ENCODE assay signal across 8 mouse cellular contexts in genomic region chr8:124950069-124950456, GRCm38 (mm10). TPM values are rescaled to one million over a fixed set of nuclear protein-coding genes. Genes with fewer than 3 reads are reported as not detected.
A peak's percentile ranks its signal among the peaks of the same experiment; 100 is the strongest.
DNase-seq lines count a peak whose midpoint lies in the region; ATAC-seq and TF ChIP-seq lines count a peak whose summit lies in the region.

No protein-coding gene starts in this region.

- TF ChIP-seq RAD21 in CH12.LX (IDR thresholded peaks at IDR 0.05; ENCODE audit: low read depth, low read length): no peak

- peak; percentile 8 for DNase-seq in gastrocnemius, postnatal 25 days
- DNase-seq in gastrocnemius, postnatal 10 days: no peak
- no peak for DNase-seq in CH12.LX (ENCODE audit: extremely low read depth)
- DNase-seq in liver, postnatal 0 days: no peak
- peak; percentile 20 to 22 for DNase-seq in thymus, postnatal 36 days
- DNase-seq in retina, embryonic 14.5 days (ENCODE audit: low spot score): no peak
- no peak for DNase-seq in spleen, postnatal 14 days (ENCODE audit: low spot score in 2 of 2)

- H3K27me3 ChIP-seq in CH12.LX (replicated peaks): no peaks in the 10 kb centered on the region
- H3K27me3 ChIP-seq in forebrain, embryonic 13.5 days: no peaks in the 10 kb centered on the region
- H3K27me3 ChIP-seq in liver, postnatal 0 days (ENCODE audit: insufficient read depth, low read length): no peaks in the 10 kb centered on the region

- dilution Hi-C loops in CH12.LX (cut with MboI; ENCODE audit: extremely low pct_ligation_motif_present, extremely low pct_unique_long_range_greater_than_20kb, low sequenced_read_pairs): no loop called here

- in situ Hi-C loops in CH12.LX (cut with MboI; ENCODE audit: low pct_ligation_motif_present, low pct_unique_long_range_greater_than_20kb, low sequenced_read_pairs): no loop called here

- peaks cover 9% of the 10 kb centered on the region; the same call in 1 of the 2 replicates for H3K79me2 ChIP-seq in CH12.LX (replicated peaks; ENCODE audit: control insufficient read depth, extremely low read depth, insufficient read depth, poor library complexity, severe bottlenecking)

- H3K9me3 ChIP-seq in CH12.LX (replicated peaks; ENCODE audit: low read length): no peaks in the 10 kb centered on the region
- no peaks in the 10 kb centered on the region for H3K9me3 ChIP-seq in forebrain, embryonic 13.5 days (replicated peaks)
- no peaks in the 10 kb centered on the region for H3K9me3 ChIP-seq in liver, postnatal 0 days (ENCODE audit: low read length)

- H3K4me1 ChIP-seq in CH12.LX (ENCODE audit: control insufficient read depth in 1 of 2, insufficient read depth in 2 of 2): peaks cover 7 to 24% of the 10 kb centered on the region in 2 experiments
- peaks cover 38% of the 10 kb centered on the region for H3K4me1 ChIP-seq in forebrain, embryonic 13.5 days
- peaks cover 30% of the 10 kb centered on the region for H3K4me1 ChIP-seq in liver, postnatal 0 days (ENCODE audit: insufficient read depth)

- TF ChIP-seq POLR2A in CH12.LX (IDR thresholded peaks at IDR 0.05; ENCODE audit: low read depth, low read length): no peak

- H3K36me3 ChIP-seq in CH12.LX (replicated peaks in 1 of 2; ENCODE audit: control insufficient read depth in 1 of 2, insufficient read depth in 1 of 2, low read length in 1 of 2): peaks cover 0 to 14% of the 10 kb centered on the region in 2 experiments
- H3K36me3 ChIP-seq in forebrain, embryonic 13.5 days (ENCODE audit: poor library complexity, severe bottlenecking): no peaks in the 10 kb centered on the region
- no peaks in the 10 kb centered on the region for H3K36me3 ChIP-seq in liver, postnatal 0 days (replicated peaks; ENCODE audit: insufficient read depth, low read length)

- WGBS in forebrain, embryonic 13.5 days: 32% methylated on average over 10 of the region's 10 CpGs
- whole genome bisulfite sequencing in liver, postnatal 0 days (ENCODE audit: insufficient replicate concordance): 24% methylated on average over 10 of the region's 10 CpGs

- H3K9ac ChIP-seq in CH12.LX (ENCODE audit: insufficient read depth, low read depth): peak overlapping the region; percentile 98
- H3K9ac ChIP-seq in forebrain, embryonic 13.5 days: peak overlapping the region; percentile 99
- H3K9ac ChIP-seq in liver, postnatal 0 days (replicated peaks): peak overlapping the region; percentile 80

- H3K4me3 ChIP-seq in CH12.LX (replicated peaks in 1 of 3; ENCODE audit: low read depth in 2 of 3, low read length in 2 of 3, poor library complexity in 1 of 3): peak overlapping the region; percentile 61 to 91 (median 73)
- H3K4me3 ChIP-seq in forebrain, embryonic 13.5 days: peak overlapping the region; percentile 96
- H3K4me3 ChIP-seq in liver, postnatal 0 days (ENCODE audit: low read depth, low read length): peak overlapping the region; percentile 77

- TF ChIP-seq CTCF in CH12.LX (conservative IDR thresholded peaks at IDR 0.05 in 1 of 2, IDR thresholded peaks at IDR 0.05 in 1 of 2; ENCODE audit: low read depth in 2 of 2, low read length in 2 of 2): no peak
- TF ChIP-seq CTCF in liver, postnatal 0 days (IDR thresholded peaks at IDR 0.05; ENCODE audit: low read depth): no peak

- no peak for TF ChIP-seq EP300 in CH12.LX (IDR thresholded peaks at IDR 0.05; ENCODE audit: low read length)
- TF ChIP-seq EP300 in liver, postnatal 0 days (IDR thresholded peaks at IDR 0.05; ENCODE audit: low read depth): no peak

- 0 out of 2 replicates have a peak, but pooled peaks have one; percentile 14 for ATAC-seq in forebrain, embryonic 13.5 days
- no peak for ATAC-seq in liver, postnatal 0 days

- no peak overlapping the region for H3K27ac ChIP-seq in CH12.LX (ENCODE audit: insufficient read depth, low read depth)
- H3K27ac ChIP-seq in forebrain, embryonic 13.5 days: peak overlapping the region; percentile 97
- H3K27ac ChIP-seq in liver, postnatal 0 days (ENCODE audit: low read depth): peak overlapping the region; percentile 93

- H3K4me2 ChIP-seq in CH12.LX (ENCODE audit: insufficient read depth, low read depth, poor library complexity, severe bottlenecking): peak overlapping the region; percentile 47
- peak overlapping the region; percentile 88 for H3K4me2 ChIP-seq in forebrain, embryonic 13.5 days
- peak overlapping the region; percentile 95 for H3K4me2 ChIP-seq in liver, postnatal 0 days (ENCODE audit: low read depth, low read length)

TF ChIP-seq in CH12.LX, 34 proteins besides CTCF, POLR2A, EP300 and RAD21:
- TF ChIP-seq MAX (IDR thresholded peaks at IDR 0.05; ENCODE audit: low read length): no peak
- TF ChIP-seq CHD2 (IDR thresholded peaks at IDR 0.05; ENCODE audit: low read length): no peak
- TF ChIP-seq POLR2AphosphoS2 (IDR thresholded peaks at IDR 0.05; ENCODE audit: low read depth, low read length): no peak
- no peak for TF ChIP-seq NRF1 (IDR thresholded peaks at IDR 0.05; ENCODE audit: low read depth, low read length)
- no peak for TF ChIP-seq USF2 (conservative IDR thresholded peaks at IDR 0.05; ENCODE audit: low read depth, low read length)
- no peak for TF ChIP-seq MYC (IDR thresholded peaks at IDR 0.05; ENCODE audit: low read depth, low read length)
- no peak for TF ChIP-seq RCOR1 (conservative IDR thresholded peaks at IDR 0.05; ENCODE audit: low read depth, low read length)
- TF ChIP-seq GABPA (IDR thresholded peaks at IDR 0.05; ENCODE audit: insufficient replicate concordance, low read depth, low read length): no peak
- TF ChIP-seq TBP (conservative IDR thresholded peaks at IDR 0.05; ENCODE audit: low read depth, low read length): no peak
- TF ChIP-seq UBTF (IDR thresholded peaks at IDR 0.05; ENCODE audit: low read depth, low read length): no peak
- no peak for TF ChIP-seq PAX5 (IDR thresholded peaks at IDR 0.05; ENCODE audit: low read length)
- no peak for TF ChIP-seq TCF12 (IDR thresholded peaks at IDR 0.05; ENCODE audit: low read depth, low read length)
- no peak for TF ChIP-seq ZKSCAN1 (IDR thresholded peaks at IDR 0.05; ENCODE audit: borderline replicate concordance, low read depth, low read length)
- TF ChIP-seq ZC3H11A (IDR thresholded peaks at IDR 0.05; ENCODE audit: low read depth, low read length): no peak
- no peak for TF ChIP-seq HCFC1 (IDR thresholded peaks at IDR 0.05; ENCODE audit: low read depth, low read length)
- TF ChIP-seq JUND (conservative IDR thresholded peaks at IDR 0.05; ENCODE audit: low read depth, low read length): no peak
- no peak for TF ChIP-seq BHLHE40 (IDR thresholded peaks at IDR 0.05; ENCODE audit: low read depth, low read length)
- TF ChIP-seq SMC3 (IDR thresholded peaks at IDR 0.05; ENCODE audit: low read depth, low read length): no peak
- TF ChIP-seq ELF1 (IDR thresholded peaks at IDR 0.05; ENCODE audit: low read depth, low read length): no peak
- TF ChIP-seq CHD1 (IDR thresholded peaks at IDR 0.05; ENCODE audit: low read depth, low read length): no peak

RNA-seq across cellular contexts. Expression of gene Egln1, which starts 0.9 kb away (rescaled TPM):
- 100 to 1,000 TPM; 101 to 138 TPM for total RNA-seq in gastrocnemius, postnatal 25 days (2021)
- total RNA-seq in gastrocnemius, postnatal 10 days (2021): 10 to 100 TPM; 60.0 to 71.9 TPM
- total RNA-seq in CH12.LX (2012; rRNA removed): 19.3 and 34.7 TPM in 2 replicates
- 24.7 and 31.0 TPM in 2 replicates for total RNA-seq in CH12.LX (2014; rRNA removed)
- 17.9 and 19.0 TPM in 2 replicates for polyA plus RNA-seq in CH12.LX (2012; ENCODE audit: insufficient read length, low read depth)
- 18.0 and 18.7 TPM in 2 replicates for polyA plus RNA-seq in forebrain, embryonic 13.5 days (2015; fragmentation: Nextera tagmentation; extraction: Ambion mirVana)
- 3.2 and 3.3 TPM in 2 replicates for polyA plus RNA-seq in liver, postnatal 0 days (2015; fragmentation: Nextera tagmentation; extraction: Ambion mirVana)

RNA-seq across cellular contexts. Expression of gene Sprtn, which starts 52.4 kb away (rescaled TPM):
- total RNA-seq in gastrocnemius, postnatal 25 days (2021): 1 to 10 TPM; 4.8 to 5.3 TPM
- total RNA-seq in gastrocnemius, postnatal 10 days (2021): 10 to 100 TPM in 1 of 2 experiments, 1 to 10 TPM in 1; 9.6 to 10.7 TPM
- 16.0 and 18.2 TPM in 2 replicates for total RNA-seq in CH12.LX (2012; rRNA removed)
- 19.2 and 23.0 TPM in 2 replicates for total RNA-seq in CH12.LX (2014; rRNA removed)
- polyA plus RNA-seq in CH12.LX (2012; ENCODE audit: insufficient read length, low read depth): 23.4 and 26.5 TPM in 2 replicates
- polyA plus RNA-seq in forebrain, embryonic 13.5 days (2015; fragmentation: Nextera tagmentation; extraction: Ambion mirVana): 9.6 and 9.8 TPM in 2 replicates
- polyA plus RNA-seq in liver, postnatal 0 days (2015; fragmentation: Nextera tagmentation; extraction: Ambion mirVana): 3.7 and 4.0 TPM in 2 replicates

RNA-seq across cellular contexts. Expression of gene Exoc8, which starts 52.6 kb away (rescaled TPM):
- total RNA-seq in gastrocnemius, postnatal 25 days (2021): 1 to 10 TPM; 6.2 to 7.3 TPM
- 1 to 10 TPM; 8.0 to 8.7 TPM for total RNA-seq in gastrocnemius, postnatal 10 days (2021)
- total RNA-seq in CH12.LX (2012; rRNA removed) (11.2 and 13.6 TPM in 2 replicates), CH12.LX (2014; rRNA removed) (9.4 and 10.7 TPM in 2 replicates)
- polyA plus RNA-seq in CH12.LX (2012; ENCODE audit: insufficient read length, low read depth): 5.9 and 6.4 TPM in 2 replicates
- polyA plus RNA-seq in forebrain, embryonic 13.5 days (2015; fragmentation: Nextera tagmentation; extraction: Ambion mirVana): 10.3 and 11.1 TPM in 2 replicates
- 2.7 and 2.8 TPM in 2 replicates for polyA plus RNA-seq in liver, postnatal 0 days (2015; fragmentation: Nextera tagmentation; extraction: Ambion mirVana)

Comparison
In these comparisons a context has a peak if more than half of its experiments do, and no peak if none do; other contexts are left out.
1. DNase-seq: peak in gastrocnemius, postnatal 25 days (single experiment) and thymus, postnatal 36 days (2 of 2); none in gastrocnemius, postnatal 10 days (single experiment), CH12.LX (single experiment), liver, postnatal 0 days (single experiment), retina, embryonic 14.5 days (single experiment) and spleen, postnatal 14 days (0 of 2).
2. Peak in every context shown above with its lines, with median percentiles within 50 percentile points of each other: H3K4me2 ChIP-seq, H3K4me3 ChIP-seq and H3K9ac ChIP-seq.